Mouse (Mus musculus) forebrain, embryonic 16.5 days (tissue): ENCODE measurements around the gene Kcnn4. TPM values are rescaled to one million over a fixed set of nuclear protein-coding genes. Genes with fewer than 3 reads are reported as not detected.
"Not testable (repeated sequence)": the region's sequence is repeated elsewhere in the genome, so short reads cannot be mapped to it uniquely, and the experiment has no call there.

ENCODE experiments used
- ATAC-seq: fragments of 200-750 bp; cut with Nextera tagmentation; 2 replicates; pipeline ENCODE4 v1.8.0; 2017; ENCODE audit warnings: mild to moderate bottlenecking, moderate library complexity
- H3K27ac ChIP-seq: fragments of 300-500 bp; sonication (generic); 2 replicates; pipeline ENCODE4 v1.5.1; 2014; ENCODE audit warnings: low read length, control low read depth
- H3K27me3 ChIP-seq: fragments of 300-500 bp; sonication (generic); replicated peaks from 2 replicates; pipeline ENCODE4 v1.6.1; 2014; ENCODE audit warnings: low read length; ENCODE audit not compliant: control insufficient read depth, insufficient read depth
- H3K36me3 ChIP-seq: fragments of 300-500 bp; sonication (generic); 2 replicates; pipeline ENCODE4 v1.6.1; 2014; ENCODE audit not compliant: control insufficient read depth, insufficient read depth
- H3K4me1 ChIP-seq: fragments of 300-500 bp; sonication (generic); replicated peaks from 2 replicates; pipeline ENCODE4 v1.6.1; 2014; ENCODE audit warnings: low read length; ENCODE audit not compliant: control insufficient read depth, insufficient read depth
- H3K4me2 ChIP-seq: fragments of 300-500 bp; sonication (generic); 2 replicates; pipeline ENCODE4 v1.6.1; 2014; ENCODE audit warnings: mild to moderate bottlenecking, low read length, control low read depth
- H3K4me3 ChIP-seq: fragments of 300-500 bp; sonication (generic); replicated peaks from 2 replicates; pipeline ENCODE4 v1.5.1; 2014; ENCODE audit warnings: mild to moderate bottlenecking, low read length, control low read depth
- H3K9ac ChIP-seq: fragments of 300-500 bp; sonication (generic); replicated peaks from 2 replicates; pipeline ENCODE4 v1.6.1; 2014; ENCODE audit warnings: low read depth, low read length, control low read depth
- H3K9me3 ChIP-seq: fragments of 300-500 bp; sonication (generic); 2 replicates; pipeline ENCODE4 v1.6.1; 2016; ENCODE audit warnings: low read length; ENCODE audit not compliant: control insufficient read depth
- WGBS: fragments of 180-500 bp; shearing (Covaris S2); extraction: QIAGEN DNeasy Blood & Tissue Kit; methylation state at CpG from one replicate; pipeline ENCODE4 v1.1.7; 2014; 5-methylcytosine and 5-hydroxymethylcytosine counted together
- polyA plus RNA-seq: library from polyadenylated mRNA; unstranded; fragments of >200 nt; fragmentation: Nextera tagmentation; extraction: Ambion mirVana; gene quantifications from 2 replicates; pipeline ENCODE4 v1.2.1, GENCODE M21; 2015

Gene Kcnn4
- polyA plus RNA-seq, 1 experiment from 2014 or later: 0.80 TPM

GRCm38 (mm10) chr7:24396832-24397231 lies 26.8 kb downstream of the Kcnn4 start:
- Histone ChIP-seq H3K4me2 (no peak overlapping the region), H3K4me3 (no peak overlapping the region), H3K36me3 (no peaks in the 10 kb centered on the region), H3K4me1 (peaks cover 6% of the 10 kb centered on the region; the same call in 1 of the 2 replicates), H3K9me3 (no peaks in the 10 kb centered on the region), H3K9ac (no peak overlapping the region), H3K27me3 (no peaks in the 10 kb centered on the region), H3K27ac (no peak overlapping the region)
- WGBS: 79% methylated on average over 11 of the region's 11 CpGs
- no peak for ATAC-seq

- Histone ChIP-seq H3K4me3 (no peak overlapping the region), H3K4me2 (no peak overlapping the region), H3K27ac (no peak overlapping the region), H3K9me3 (no peaks in the 10 kb centered on the region), H3K9ac (no peak overlapping the region), H3K27me3 (no peaks in the 10 kb centered on the region), H3K4me1 (peaks cover 6% of the 10 kb centered on the region; the same call in 1 of the 2 replicates), H3K36me3 (peaks cover 6% of the 10 kb centered on the region; the same call in 1 of the 2 replicates)
- whole genome bisulfite sequencing: 92% methylated on average over 8 of the region's 8 CpGs
- ATAC-seq: no peak
Measured at GRCm38 (mm10) chr7:24398364-24398913, 28.4 kb downstream of the Kcnn4 start.

- peaks cover 6% of the 10 kb centered on the region; the same call in 1 of the 2 replicates for H3K4me1 ChIP-seq
- peak within 1 kb of the TSS; percentile 50 for H3K9ac ChIP-seq
- H3K27me3 ChIP-seq: no peaks in the 10 kb centered on the region
- H3K9me3 ChIP-seq: no peaks in the 10 kb centered on the region
- peaks cover 6% of the 10 kb centered on the region; the same call in 1 of the 2 replicates for H3K36me3 ChIP-seq
- 3% methylated on average over 64 of the region's 66 CpGs for WGBS
- peak within 1 kb of the TSS; percentile 92 for H3K27ac ChIP-seq
- H3K4me3 ChIP-seq: peak within 1 kb of the TSS; percentile 46
- peak; percentile 98 for ATAC-seq
- H3K4me2 ChIP-seq: peak within 1 kb of the TSS; percentile 48
Measured at GRCm38 (mm10) chr7:24399256-24400081, 29.4 kb downstream of the Kcnn4 start, which contains the start of gene Smg9. TSS of gene Smg9 (plus strand) at chr7:24399619.

GRCm38 (mm10) chr7:24400082-24400452 lies 30.0 kb downstream of the Kcnn4 start:
- H3K4me3 ChIP-seq: peak overlapping the region; percentile 46
- no peaks in the 10 kb centered on the region for H3K9me3 ChIP-seq
- ATAC-seq: peak; percentile 9
- peak overlapping the region; percentile 92 for H3K27ac ChIP-seq
- H3K4me1 ChIP-seq: peaks cover 6% of the 10 kb centered on the region; the same call in 1 of the 2 replicates
- no peaks in the 10 kb centered on the region for H3K27me3 ChIP-seq
- peak overlapping the region; percentile 50 for H3K9ac ChIP-seq
- peak overlapping the region; percentile 48 for H3K4me2 ChIP-seq
- H3K36me3 ChIP-seq: peaks cover 9% of the 10 kb centered on the region; the same call in 1 of the 2 replicates
- WGBS: 10% methylated on average over 3 of the region's 3 CpGs

- not testable (repeated sequence) for H3K27ac ChIP-seq, H3K9me3 ChIP-seq, H3K9ac ChIP-seq, H3K4me1 ChIP-seq, H3K27me3 ChIP-seq, ATAC-seq, H3K4me3 ChIP-seq, H3K36me3 ChIP-seq, H3K4me2 ChIP-seq
- WGBS: 96% methylated on average over 4 of the region's 4 CpGs
Measured at GRCm38 (mm10) chr7:24400489-24400888, 30.4 kb downstream of the Kcnn4 start.

GRCm38 (mm10) chr7:24402851-24403250 lies 32.8 kb downstream of the Kcnn4 start:
- WGBS: 98% methylated on average over 9 of the region's 9 CpGs

GRCm38 (mm10) chr7:24405649-24406048 lies 35.6 kb downstream of the Kcnn4 start:
- no peak; the same call in 1 of the 2 replicates for ATAC-seq
- H3K4me3 ChIP-seq: no peak overlapping the region
- no peaks in the 10 kb centered on the region for H3K9me3 ChIP-seq
- no peak overlapping the region for H3K4me2 ChIP-seq
- H3K36me3 ChIP-seq: peaks cover 12% of the 10 kb centered on the region; the same call in 1 of the 2 replicates
- H3K4me1 ChIP-seq: peaks cover 9% of the 10 kb centered on the region
- 86% methylated on average over 9 of the region's 13 CpGs for WGBS
- H3K27me3 ChIP-seq: no peaks in the 10 kb centered on the region
- H3K9ac ChIP-seq: no peak overlapping the region
- H3K27ac ChIP-seq: no peak overlapping the region

More at GRCm38 (mm10) chr7:24402851-24403250, 32.8 kb downstream of the Kcnn4 start:
- ATAC-seq: no peak
- no peak overlapping the region for H3K4me2 ChIP-seq
- H3K27me3 ChIP-seq: no peaks in the 10 kb centered on the region
- H3K9me3 ChIP-seq: no peaks in the 10 kb centered on the region
- peaks cover 9% of the 10 kb centered on the region; the same call in 1 of the 2 replicates for H3K36me3 ChIP-seq
- H3K9ac ChIP-seq: no peak overlapping the region
- H3K27ac ChIP-seq: no peak overlapping the region
- no peak overlapping the region for H3K4me3 ChIP-seq
- H3K4me1 ChIP-seq: peaks cover 13% of the 10 kb centered on the region

GRCm38 (mm10) chr7:24406528-24407344 lies 36.7 kb downstream of the Kcnn4 start:
- 42% methylated on average over 5 of the region's 5 CpGs for WGBS
- no peaks in the 10 kb centered on the region for H3K9me3 ChIP-seq
- peak; percentile 48 for ATAC-seq
- no peaks in the 10 kb centered on the region for H3K27me3 ChIP-seq
- no peak overlapping the region for H3K9ac ChIP-seq
- no peak overlapping the region for H3K4me2 ChIP-seq
- peaks cover 12% of the 10 kb centered on the region; the same call in 1 of the 2 replicates for H3K36me3 ChIP-seq
- peaks cover 7% of the 10 kb centered on the region for H3K4me1 ChIP-seq
- no peak overlapping the region for H3K27ac ChIP-seq
- H3K4me3 ChIP-seq: no peak overlapping the region

- no peak overlapping the region for H3K4me2 ChIP-seq
- peaks cover 6% of the 10 kb centered on the region; the same call in 1 of the 2 replicates for H3K36me3 ChIP-seq
- H3K9me3 ChIP-seq: no peaks in the 10 kb centered on the region
- ATAC-seq: no peak
- no peak overlapping the region for H3K27ac ChIP-seq
- 88% methylated on average over 9 of the region's 9 CpGs for WGBS
- H3K4me3 ChIP-seq: no peak overlapping the region
- no peak overlapping the region for H3K9ac ChIP-seq
- H3K27me3 ChIP-seq: no peaks in the 10 kb centered on the region
- H3K4me1 ChIP-seq: peaks cover 7% of the 10 kb centered on the region
Measured at GRCm38 (mm10) chr7:24408186-24408585, 38.1 kb downstream of the Kcnn4 start.
